Mouse (Mus musculus) B cell, adult 2 months (primary cell): ENCODE results near the gene Tnfaip8l2.
"Not testable (repeated sequence)": the region's sequence is repeated elsewhere in the genome, so short reads cannot be mapped to it uniquely, and the experiment has no call there.

Source experiments
- DNase-seq, 2 experiments: peaks; one replicate each; pipeline ENCODE4 v3.0.0; 2022

Gene Tnfaip8l2

DNA sequence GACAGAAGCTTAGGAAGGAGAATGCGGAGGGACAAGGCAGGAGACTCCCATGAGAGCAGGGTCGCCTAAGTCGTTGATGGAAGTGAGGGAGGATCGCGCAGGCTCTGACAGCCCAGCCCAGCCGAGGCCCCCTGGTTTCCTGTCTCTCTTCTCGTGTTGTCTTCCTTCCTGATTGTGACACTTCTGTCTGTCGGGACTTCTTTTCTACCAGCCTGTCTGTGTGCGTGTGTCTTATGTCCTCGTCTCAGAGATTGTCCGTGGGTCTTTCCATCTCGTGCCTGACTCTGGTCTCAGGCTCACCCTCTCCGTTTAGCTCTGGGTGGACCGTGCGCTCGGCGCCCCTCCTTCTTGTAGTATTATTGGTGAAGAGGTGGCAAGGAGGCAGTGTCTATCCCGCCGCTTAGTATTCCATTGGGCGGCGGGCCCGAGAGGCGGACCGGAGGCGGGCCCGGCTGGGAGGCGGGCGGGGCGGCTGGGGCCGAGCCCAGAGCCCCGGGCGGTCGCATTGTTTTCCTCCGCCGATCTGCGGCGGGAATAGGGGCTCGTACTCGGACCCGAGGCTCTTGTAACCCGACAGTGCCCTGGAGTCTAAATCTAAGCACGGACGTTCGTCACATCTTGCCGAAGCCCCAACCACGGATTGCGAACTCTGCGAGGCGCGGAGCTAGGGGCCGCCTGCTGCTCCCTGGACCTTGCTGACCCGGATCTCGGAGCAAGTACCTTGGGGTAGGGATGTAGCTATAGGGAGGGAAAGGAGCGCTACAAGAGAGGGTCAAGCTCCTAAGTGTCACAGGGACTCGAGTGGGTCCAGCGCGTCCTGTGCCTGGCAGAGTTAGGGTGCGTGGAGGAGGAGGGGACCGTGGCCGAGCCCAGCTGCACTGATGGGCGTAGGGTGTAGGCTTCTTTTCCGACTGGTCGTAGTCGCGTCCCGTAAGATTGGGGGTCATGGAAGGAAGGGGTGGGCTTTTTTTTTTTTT is 18.1 kb upstream of the Tnfaip8l2 start, which contains the start of gene Sema6c:
Sema6c (plus strand) TSS at position 471 of the 977 bp plus-strand sequence.
- DNase-seq = peak; percentile 84 to 85

- DNase-seq = no peak
These were observed 17.4 kb upstream of the Tnfaip8l2 start for GRCm38 (mm10) chr3:95159511-95159986.

GRCm38 (mm10) chr3:95153874-95154273 is 11.7 kb upstream of the Tnfaip8l2 start:
- DNase-seq = peak; percentile 82 to 86

DNA sequence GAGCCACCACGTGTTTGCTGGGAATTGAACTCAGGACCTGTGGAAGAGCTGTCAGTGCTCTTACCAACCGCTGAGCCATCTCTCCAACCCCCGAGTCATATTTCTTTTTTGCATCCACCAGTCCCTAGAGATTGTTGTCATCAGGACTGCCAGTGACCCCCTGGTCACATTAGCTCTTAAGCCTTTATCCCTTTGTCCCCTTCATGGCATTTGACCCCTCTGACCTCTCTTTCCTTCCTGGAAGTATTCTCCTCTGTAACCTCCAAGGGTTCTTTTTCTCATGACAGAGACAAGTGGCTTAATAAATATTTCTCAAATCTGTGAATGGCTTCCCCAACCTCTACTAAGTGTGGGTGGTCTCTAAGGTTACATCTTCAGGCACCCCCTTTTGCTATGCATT is 5.8 kb upstream of the Tnfaip8l2 start:
- no peak for DNase-seq

DNA sequence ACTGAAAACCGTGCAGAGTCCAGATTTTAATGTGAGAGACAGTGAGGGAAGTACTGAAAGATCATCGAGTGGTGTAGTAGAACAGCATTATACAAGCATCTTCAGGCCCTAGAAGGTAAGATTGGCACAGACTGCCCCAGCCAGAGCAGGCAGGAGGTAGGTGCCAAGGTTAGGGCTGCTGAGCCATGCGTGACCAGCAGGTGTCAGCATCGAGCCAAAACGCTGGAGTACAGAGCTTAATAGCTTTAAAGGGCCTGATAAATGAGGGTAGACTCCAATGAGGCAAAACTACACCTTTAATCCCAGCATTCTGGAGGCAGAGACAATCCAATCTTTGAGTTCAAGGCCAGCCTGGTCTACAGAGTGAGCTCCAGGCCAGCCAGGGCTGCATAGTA is 454 bp upstream of the Tnfaip8l2 start:
- DNase-seq = peak; percentile 93 to 94

GRCm38 (mm10) chr3:95141474-95141873 is 686 bp downstream of the Tnfaip8l2 start:
- peak; percentile 62 to 68 for DNase-seq

- no peak for DNase-seq
These were observed 1.4 kb downstream of the Tnfaip8l2 start for GRCm38 (mm10) chr3:95140795-95141194.

DNA sequence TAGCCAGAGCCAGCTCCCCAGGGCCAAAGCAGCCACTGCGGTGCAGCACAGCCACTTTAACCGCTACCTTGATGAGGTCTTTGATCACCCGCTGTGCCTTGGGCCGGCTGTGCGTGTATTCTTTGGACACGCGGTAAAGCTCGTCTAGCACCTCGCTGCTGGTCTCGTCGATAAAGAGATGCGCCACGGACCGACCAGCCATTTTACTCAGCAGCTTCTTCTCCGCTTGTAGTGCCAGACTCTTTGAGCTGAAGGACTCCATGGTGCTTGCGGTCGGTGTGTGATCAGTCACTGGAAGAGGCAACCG is 1.9 kb downstream of the Tnfaip8l2 start:
- DNase-seq = no peak

GRCm38 (mm10) chr3:95139586-95140288 is 2.4 kb downstream of the Tnfaip8l2 start:
- DNase-seq = no peak

GRCm38 (mm10) chr3:95136336-95136735 is 5.8 kb downstream of the Tnfaip8l2 start:
- DNase-seq = peak; percentile 59 to 65

GRCm38 (mm10) chr3:95135433-95136052 is 6.6 kb downstream of the Tnfaip8l2 start:
- DNase-seq = peak; percentile 16 to 30

- DNase-seq = peak; percentile 48 to 54
These were observed 7.1 kb downstream of the Tnfaip8l2 start for GRCm38 (mm10) chr3:95135023-95135422.

- not testable (repeated sequence) for DNase-seq
These were observed 8.0 kb downstream of the Tnfaip8l2 start for GRCm38 (mm10) chr3:95134133-95134532.

DNA sequence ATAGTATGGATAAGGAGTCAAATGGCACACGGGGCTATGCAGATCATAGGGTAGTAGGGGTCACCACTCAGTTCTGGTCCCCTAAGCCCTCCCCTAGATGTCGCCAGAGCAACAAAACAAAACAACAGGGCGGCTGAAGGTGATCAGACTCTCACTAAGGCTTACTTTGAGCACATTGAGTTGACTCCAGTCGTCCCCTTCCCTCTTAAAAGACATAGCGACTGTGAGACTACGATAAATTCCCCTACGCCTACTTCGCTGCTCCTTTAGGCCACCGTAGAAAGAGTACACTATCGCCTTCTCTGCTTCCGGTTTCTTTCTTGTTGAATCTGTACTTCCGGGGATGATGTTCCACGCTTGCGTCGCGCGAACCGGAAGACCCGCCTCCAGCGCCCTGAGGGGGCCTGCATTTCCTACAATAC is 8.5 kb downstream of the Tnfaip8l2 start, which contains the start of the genes Scnm1 and Lysmd1:
Scnm1 (minus strand) TSS at position 332 of the 422 bp plus-strand sequence.
Lysmd1 (plus strand) TSS at position 409 of the 422 bp plus-strand sequence.
- DNase-seq = peak; percentile 91 to 92

- peak in 1 of 2 experiments; percentile 4 for DNase-seq
These were observed 9.0 kb downstream of the Tnfaip8l2 start for GRCm38 (mm10) chr3:95133176-95133575.

- peak; percentile 37 to 44 for DNase-seq
These were observed 9.8 kb downstream of the Tnfaip8l2 start for GRCm38 (mm10) chr3:95132389-95132788.

DNA sequence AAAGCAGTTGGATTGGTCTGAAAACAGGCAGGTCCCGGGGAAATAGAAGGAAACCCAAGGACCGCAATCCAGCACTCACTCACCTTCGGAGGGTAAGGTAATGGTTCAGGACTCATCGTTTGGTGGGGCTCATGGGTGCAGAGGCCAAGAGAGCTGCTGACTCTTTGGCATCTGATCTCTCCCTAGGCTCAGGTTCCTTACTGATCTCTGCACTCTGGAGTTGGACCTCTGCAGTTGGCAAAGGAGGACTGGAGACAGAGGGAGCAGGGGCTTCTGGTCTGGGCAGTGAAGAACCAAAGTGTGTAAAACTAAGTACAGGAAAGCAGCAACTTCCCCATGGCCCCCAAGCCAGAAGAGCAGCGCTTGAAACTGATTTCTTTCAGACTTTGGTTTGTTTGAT is 12.1 kb downstream of the Tnfaip8l2 start:
- no peak for DNase-seq

DNA sequence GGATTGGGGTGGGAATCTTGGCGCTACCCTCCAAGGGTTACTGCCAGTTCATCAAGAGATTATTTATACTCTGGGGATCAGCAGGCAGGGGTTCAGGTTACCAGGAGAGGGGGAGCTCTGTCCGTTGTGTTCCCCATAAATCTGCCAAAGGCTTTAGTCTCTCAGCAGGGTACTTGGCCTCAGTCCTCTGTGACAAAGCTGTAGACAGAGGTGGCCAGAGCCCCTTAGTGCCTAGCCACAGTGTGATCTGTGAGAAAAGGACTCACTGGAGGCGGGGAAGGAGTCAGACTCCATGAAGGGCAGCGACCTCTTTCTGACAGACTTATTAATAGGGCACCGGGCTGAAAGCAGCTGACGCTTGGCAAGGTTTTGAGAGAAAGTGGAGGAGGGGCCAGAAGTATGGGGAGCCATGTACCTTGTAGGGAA is 12.9 kb downstream of the Tnfaip8l2 start:
- DNase-seq = no peak

- no peak for DNase-seq
These were observed 17.2 kb downstream of the Tnfaip8l2 start for GRCm38 (mm10) chr3:95124972-95125371.

- DNase-seq = peak; percentile 13 to 32
These were observed 17.9 kb downstream of the Tnfaip8l2 start, which contains the start of gene Tmod4 for GRCm38 (mm10) chr3:95124246-95124645. Gene Tmod4 (plus strand): TSS chr3:95124476.

GRCm38 (mm10) chr3:95121580-95121979 is 20.6 kb downstream of the Tnfaip8l2 start:
- no peak for DNase-seq

GRCm38 (mm10) chr3:95117751-95118150 is 24.4 kb downstream of the Tnfaip8l2 start:
- no peak for DNase-seq

DNA sequence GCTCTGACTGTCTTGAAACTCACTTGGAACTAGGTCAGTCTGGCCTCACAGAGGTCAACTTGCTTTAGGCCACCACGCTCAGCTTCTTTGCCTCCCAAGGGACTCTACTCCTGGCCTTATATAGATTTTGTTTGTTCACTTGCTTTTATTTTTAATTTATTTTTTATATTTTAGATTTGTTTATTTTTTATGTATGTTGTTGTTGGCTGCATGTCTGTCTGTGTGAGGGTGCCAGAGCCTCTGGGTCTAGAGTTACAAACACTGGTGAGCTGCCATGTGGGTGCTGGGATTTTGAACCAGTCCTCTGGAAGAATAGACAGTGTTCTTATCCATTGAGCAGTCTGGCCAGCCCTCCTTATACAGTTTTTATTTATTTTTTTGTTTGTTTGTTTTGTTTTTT is 29.4 kb downstream of the Tnfaip8l2 start:
- DNase-seq = no peak
